Mouse (Mus musculus) liver, postnatal 0 days (tissue): ENCODE results near the gene Ptprj.

Experiments used
- CTCF ChIP-seq: sonication (generic); IDR thresholded peaks from 2 replicates; pipeline ENCODE4 v1.5.1; 2016; ENCODE audit warnings: antibody characterized with exemption, low read depth
- EP300 ChIP-seq: IDR thresholded peaks from 2 replicates; pipeline ENCODE4 v1.6.1; 2016; ENCODE audit warnings: antibody characterized with exemption, low read depth, mild to moderate bottlenecking

DNA sequence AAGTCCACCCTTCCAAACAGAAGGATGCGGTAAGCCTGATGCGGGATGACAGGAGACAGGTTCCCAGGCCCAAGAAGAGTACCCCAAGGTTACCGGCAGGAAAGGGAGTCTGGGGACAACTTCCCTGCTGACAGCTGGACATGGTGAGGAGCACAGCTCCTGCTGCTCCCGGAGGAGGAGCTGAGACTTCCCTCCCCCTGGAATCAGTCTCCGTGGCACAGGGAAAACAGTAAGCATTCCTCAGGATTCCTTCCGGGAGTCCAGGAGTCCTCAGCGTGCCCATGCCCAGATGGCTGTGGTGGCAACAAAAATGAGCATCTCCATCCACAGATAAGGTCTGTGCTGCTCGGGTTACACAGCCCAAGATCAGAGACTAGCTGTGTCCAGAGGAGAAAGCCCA, 102.8 kb downstream of the Ptprj start:
- TF ChIP-seq CTCF (no peak), EP300 (no peak)
